Mouse (Mus musculus): ENCODE measurements around the gene Msi2.

The Msi2 gene

GRCm38 (mm10) chr11:88634627-88635026 is 83.7 kb downstream of the Msi2 start:
- DNase-seq (ENCODE audit: low spot score), result no peak

- DNase-seq (ENCODE audit: low spot score), result no peak
These were observed 86.4 kb downstream of the Msi2 start for GRCm38 (mm10) chr11:88631932-88632230.

DNA sequence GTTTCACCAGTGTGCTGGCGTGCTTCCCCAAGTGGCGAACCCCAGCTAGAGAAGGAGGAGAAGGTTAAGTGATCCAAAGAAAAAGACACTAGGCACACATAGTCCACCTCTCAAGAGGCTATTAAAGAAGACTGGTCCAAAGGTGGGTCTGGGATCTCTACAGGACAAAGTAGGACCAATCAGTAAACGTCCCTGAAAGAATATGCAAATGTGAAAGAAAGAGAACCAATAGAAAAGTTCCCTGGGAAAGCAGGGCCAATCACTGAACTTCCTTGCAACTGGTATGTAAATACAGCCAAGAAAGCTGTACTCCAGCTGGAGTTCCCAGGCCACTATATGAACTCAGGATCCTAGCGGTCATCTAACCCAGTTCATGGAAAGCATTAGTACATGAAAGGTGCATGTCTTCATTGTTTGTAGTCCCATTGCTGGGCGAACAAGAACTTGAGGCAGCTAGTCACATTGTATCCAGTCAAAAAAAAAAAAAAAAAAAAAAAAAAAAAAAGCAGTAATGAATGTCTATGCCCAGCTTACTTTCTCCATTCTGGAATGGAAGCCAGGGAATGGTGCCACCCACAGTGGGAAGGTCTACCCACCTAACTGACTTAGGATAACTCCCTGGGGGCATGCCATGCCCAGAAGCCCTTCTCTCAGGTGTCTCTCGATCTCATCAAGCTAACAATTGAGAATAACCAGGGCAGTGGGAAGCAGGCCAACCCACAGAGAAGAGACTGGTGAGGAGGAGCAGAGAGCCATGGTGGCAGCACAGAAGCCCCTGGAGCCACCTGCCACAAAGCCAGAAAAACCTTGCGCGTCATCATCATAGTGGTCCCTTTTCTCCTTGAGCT is 87.0 kb downstream of the Msi2 start:
- DNase-seq (ENCODE audit: low spot score), result no peak

DNA sequence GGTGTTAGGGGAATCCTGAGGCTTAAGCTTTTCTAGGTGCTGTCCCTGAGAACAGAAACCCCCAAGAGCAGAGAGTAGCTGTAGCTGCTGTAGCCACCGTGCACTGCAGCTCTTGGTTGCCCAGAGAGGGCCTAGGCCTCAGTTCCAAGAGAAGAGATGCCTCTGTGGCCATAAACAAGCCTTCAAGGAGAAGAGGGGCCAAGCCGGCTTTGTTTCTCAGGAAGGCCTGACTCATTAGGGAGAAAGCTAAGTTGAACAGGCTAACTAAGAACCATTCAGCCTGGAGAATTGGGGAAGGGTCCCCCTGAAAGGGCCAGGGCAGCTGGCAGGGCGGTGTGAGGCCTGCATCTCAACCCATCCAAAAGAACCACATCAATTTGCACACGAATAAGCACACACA is 88.7 kb downstream of the Msi2 start:
- no peak for DNase-seq (ENCODE audit: low spot score)

DNA sequence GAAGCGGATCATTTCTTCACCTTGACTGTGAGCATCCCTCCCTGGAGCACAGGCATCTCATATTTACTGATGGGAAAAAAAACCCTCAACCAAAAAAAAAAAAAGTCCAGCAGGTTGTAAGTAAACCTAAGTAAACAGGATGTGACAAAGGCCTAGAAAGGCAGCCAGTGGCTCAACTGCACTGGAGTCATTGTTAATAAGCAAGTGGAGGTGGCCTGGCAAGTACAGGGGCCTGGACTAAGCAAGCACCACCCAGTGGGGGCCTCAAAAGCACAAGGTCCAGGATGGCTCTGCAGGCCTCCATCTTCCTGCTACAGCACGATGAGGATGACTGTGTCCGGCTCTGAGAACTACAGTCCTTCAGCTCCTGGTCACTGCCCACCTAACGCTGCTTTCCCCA is 89.1 kb downstream of the Msi2 start:
- DNase-seq (ENCODE audit: low spot score), result no peak

- peak; percentile 58 for DNase-seq (ENCODE audit: low spot score)
These were observed 89.6 kb downstream of the Msi2 start for GRCm38 (mm10) chr11:88628676-88629075.

DNA sequence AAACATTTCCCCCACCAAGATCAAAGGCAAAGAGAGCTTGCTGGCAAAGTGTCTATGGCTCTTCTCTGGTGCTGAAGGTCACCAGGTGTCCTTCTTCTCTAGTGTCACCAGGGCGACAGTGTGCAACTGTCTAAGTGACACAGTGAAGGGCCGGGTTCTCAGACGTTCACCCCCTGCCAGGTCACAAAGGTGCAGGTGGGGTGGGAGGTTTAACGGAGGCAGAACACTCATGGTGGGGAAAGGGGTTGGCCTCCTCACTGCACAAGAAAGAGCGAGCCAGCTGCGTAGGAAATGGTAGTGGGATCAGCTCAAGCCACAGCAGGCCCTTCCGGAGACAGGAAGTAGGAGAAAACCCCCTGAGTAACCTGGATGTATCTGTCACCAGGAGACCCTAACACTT is 91.0 kb downstream of the Msi2 start:
- DNase-seq (ENCODE audit: low spot score), result no peak

GRCm38 (mm10) chr11:88626576-88626975 is 91.7 kb downstream of the Msi2 start:
- no peak for DNase-seq (ENCODE audit: low spot score)

DNA sequence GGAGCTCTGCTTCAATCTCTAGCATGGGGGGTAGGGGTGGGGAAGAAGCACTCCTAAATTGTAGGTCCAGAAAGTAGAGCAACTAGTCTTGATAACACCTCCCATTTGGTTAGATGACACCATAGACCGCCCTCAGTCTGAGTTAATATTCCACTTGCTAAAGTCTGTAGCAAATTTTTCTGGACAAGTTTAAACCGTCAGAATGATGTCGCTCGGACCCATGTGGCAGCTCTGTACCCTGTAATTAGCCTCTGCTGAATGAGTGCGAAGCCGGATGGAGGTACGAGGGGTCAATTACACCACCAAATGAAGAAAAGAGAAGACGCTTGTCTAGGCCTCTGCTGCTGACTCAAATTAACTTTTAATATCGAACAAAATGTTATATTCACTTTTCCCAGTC is 92.3 kb downstream of the Msi2 start:
- DNase-seq (ENCODE audit: low spot score), result no peak

DNA sequence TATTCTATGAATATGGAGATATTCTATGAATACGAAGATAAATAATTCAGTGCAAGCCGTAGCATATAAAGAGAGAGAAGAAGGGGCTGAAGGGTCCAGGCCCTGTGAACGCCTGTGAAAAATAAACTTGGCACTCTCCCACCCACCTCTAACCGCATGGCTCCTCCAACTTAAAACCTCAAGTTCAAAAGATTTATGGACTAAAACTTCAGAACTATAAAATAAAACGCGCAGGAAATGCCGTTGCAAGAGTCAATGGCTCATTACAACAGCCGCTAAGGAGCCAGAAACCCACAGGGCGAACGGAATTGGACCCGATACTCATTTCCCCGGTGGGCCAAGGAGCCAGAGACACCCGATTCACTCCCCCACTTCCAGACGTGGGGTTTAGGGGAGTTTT is 93.2 kb downstream of the Msi2 start:
- no peak for DNase-seq (ENCODE audit: low spot score)

- DNase-seq (ENCODE audit: low spot score), result no peak
These were observed 93.7 kb downstream of the Msi2 start for GRCm38 (mm10) chr11:88624627-88625026.

- DNase-seq (ENCODE audit: low spot score), result no peak
These were observed 94.6 kb downstream of the Msi2 start for GRCm38 (mm10) chr11:88623671-88624070.

- no peak for DNase-seq (ENCODE audit: low spot score)
These were observed 95.8 kb downstream of the Msi2 start for GRCm38 (mm10) chr11:88622496-88622895.

DNA sequence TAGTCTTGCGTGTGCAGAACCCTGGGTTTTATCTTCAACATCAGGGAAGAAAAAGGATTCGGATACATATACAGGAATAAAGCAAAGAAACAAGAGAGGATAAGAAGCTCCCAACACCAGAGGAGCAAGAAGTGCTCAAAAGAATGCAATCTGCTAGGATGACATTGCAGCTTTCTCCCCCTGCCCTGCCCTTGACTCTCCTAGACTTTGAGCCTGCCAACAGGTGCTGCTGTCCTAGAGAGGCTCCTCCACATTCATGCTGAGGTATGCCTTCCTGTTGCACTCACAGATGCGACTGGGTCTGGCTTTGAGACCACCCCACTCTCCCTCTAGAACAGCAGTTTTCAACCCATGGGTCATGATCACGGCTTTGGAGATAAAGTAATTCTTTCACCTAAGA is 96.5 kb downstream of the Msi2 start:
- DNase-seq (ENCODE audit: low spot score), result no peak

DNA sequence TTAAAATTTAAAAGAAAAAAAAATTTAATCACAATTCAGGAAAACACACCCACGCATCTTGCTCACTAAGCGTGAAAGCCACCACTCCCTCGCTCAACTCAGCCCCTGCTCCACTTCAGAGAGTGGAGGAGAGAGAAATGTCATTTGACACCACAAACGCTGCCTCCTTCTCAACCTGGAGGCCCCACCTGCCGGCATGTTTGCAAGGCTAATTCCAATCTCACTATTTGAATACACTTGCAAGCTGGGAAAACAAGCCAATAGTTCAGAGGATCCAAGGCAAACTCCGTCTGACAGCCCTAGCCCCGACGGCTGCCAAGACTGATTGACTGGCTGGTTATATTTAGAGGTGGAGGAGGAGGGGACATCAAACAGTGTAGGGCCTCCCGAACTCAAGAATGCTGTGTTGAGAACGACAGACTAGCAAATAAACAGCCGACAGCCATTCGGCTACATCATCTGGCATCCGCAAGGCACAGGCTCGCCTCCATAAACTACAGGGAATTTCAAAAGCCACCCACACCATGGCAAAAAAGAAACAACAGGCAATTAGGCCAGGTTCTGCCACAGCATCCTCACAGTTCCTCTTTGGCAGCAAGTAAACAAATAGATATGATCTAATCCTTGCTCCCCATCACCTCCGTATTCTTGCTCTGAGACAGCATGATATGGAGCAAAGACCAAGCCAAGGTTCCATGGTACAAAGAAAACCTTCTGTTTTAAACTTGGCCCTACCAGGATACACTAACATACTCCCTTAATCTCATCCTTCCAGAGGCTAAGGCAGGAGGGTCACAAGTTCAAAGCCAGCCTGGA is 97.9 kb downstream of the Msi2 start:
- peak; percentile 52 for DNase-seq (ENCODE audit: low spot score)

DNA sequence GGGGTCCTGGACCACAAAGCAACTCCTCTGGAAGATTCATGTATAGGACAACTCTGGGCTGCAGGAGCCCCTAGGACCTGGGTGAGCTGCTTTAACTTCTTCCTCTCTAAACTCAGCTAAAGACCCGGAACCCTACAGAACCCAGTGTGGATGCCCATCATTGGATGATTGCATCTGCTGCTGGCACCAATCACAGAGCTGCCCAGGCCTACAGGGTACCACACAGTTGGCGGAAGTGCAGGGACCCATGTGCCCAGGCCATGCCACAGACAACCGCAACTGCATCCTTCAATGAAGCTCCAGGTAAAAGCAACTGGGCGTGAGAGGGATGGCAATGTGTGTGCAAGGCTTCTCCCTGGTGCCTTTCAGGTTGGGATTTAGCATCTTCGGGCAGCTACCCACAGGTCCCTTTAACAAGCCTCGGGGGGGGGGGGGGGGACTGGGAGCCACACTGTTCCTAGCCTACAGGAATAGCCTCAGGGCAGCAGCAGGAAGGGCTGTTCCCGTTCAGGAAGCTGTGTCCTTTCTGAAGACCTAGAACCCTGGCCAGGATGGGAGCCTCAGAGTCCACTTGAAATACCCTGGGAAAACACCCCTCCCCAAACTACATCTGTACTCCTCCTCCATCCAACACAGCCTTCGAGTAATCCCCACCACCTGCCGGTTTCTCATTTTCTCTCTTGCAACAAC is 98.7 kb downstream of the Msi2 start:
- DNase-seq (ENCODE audit: low spot score), result no peak

GRCm38 (mm10) chr11:88618732-88619309 is 99.5 kb downstream of the Msi2 start:
- DNase-seq (ENCODE audit: low spot score), result peak; percentile 69

DNA sequence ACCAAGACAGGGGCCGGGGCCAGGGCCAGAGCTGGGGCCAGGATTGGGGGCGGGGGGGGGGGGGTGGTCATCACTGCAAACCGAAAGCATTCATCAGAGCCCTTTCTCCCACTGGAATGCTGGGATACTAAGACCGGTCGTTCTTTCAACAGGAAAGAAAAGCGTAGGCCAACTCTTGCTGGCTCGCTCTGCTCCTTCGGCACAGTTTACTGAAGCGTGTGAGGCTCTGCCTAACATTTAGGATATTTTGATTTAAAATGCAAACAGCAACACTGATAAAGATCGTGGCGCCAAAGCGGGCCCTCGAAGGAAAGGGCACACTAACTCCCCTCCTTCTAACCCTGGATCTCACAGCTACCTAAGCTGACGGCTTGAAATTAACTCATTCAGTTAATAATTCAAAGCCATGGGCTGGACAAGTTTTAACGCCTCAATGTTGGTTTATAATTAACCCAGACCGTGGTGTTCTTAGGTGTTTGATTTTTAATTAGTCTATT is 100.3 kb downstream of the Msi2 start:
- DNase-seq (ENCODE audit: low spot score), result peak; percentile 61

GRCm38 (mm10) chr11:88617380-88617779 is 100.9 kb downstream of the Msi2 start:
- no peak for DNase-seq (ENCODE audit: low spot score)

DNA sequence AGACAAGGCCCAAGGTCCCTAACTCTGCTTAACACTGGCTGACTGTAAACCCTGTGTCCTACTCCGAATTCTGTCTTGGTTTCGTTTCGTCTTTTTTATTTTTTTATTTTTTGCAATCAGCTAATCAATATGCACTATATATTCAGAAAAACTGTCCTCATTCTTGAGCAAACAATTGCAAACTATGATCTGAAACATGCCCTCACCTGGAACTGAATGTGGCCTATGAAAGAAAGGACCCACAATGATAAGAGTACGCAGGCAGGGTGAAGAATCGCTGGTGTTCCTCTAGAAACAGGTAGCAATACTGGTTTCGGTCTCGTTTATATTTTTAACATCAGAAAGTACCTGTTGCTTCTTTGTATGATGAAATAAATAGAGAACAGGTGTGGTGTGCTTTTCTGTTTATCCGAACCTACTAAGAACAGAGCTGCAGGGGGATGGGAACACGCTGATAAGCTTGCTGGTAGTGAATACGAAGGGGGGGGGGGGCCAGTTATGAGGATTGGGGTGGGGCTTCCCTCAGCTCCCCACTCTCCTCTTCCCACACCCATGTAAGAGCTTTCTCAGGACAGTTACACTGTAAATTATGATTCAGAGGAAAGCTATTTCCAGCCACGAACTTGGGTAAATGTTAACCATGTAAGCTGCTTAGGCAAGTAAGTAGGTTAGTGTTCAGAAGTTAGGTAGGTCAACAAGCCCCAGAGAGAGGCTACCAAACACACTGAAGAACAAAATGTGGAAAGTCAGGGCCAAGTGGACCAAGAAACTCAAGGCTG is 103.6 kb downstream of the Msi2 start:
- DNase-seq (ENCODE audit: low spot score), result peak; percentile 42

DNA sequence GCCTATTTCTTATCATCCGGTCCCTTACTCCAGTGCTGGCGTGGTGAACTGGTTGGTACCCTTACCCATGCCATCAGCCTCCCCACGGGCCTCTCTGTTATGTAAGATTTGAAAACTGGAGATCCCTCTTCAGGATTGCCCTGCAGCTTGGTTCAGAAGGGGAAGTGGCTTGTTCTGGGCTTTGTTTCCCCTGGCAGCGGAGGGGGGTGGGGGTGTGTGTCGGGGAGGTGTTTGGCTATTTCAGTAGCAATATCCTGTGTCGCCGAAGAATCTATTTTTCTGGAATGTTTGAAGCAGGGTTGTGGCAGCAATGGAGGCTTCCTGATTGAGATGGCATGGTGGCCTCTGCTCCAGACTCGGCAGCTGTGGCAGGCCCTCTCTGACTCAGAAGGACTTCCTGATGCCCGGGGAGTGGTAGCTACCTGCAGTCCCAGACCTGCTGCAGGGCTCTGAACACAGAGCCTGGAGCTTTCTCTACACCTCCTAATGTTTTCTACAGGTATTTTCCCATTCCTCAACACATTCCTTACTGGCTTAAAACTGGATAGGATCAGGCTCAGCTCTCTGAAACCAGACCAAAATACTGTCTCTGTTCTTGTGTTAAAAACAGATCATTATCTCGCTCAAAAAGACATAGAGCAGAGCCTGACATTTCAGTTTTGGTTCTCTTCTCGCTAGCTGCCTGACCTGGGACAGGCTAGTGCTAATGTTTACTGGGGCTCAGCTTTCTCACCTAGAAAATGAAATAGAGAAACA is 104.4 kb downstream of the Msi2 start:
- DNase-seq (ENCODE audit: low spot score), result peak; percentile 71

Data from urinary bladder, postnatal 14 days (tissue).